Mouse (Mus musculus): ENCODE measurements at regions not wholly inside any gene's neighbourhood (a gene's known extent, or its start where the extent isn't known, plus 50 kb on each side); places are given as distances from the start of the nearest gene placed in this dataset.
A peak's percentile ranks its signal among the peaks of the same experiment; 100 is the strongest.

DNA sequence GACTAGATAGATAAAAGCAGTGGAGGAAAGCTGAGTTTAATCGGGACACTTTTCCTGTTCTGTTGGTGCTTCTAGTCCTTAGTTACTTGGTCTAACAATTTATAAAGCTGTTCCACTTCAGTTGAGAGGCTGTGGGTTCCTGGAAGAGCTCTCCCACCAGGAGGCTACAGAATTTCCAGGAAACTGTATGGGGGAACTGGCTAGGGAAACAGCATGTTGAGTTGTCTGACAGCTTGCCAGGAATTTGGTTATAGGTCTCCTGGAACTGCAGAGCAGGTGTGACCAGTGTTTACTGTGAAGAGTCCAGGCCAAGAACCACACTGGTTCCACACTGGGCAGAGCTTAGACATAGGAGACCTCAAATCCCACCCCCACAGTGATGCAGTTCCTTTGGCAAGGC, 65.0 kb upstream of the Pik3cg start:
- Histone ChIP-seq H3K9ac (replicated peaks) (no peak overlapping the region), H3K36me3 (replicated peaks; ENCODE audit: insufficient read depth, low read length) (no peaks in the 10 kb centered on the region), H3K27ac (ENCODE audit: low read depth) (no peak overlapping the region), H3K9me3 (ENCODE audit: low read length) (0 out of 2 replicates have a peak, but pooled peaks cover 2% of the 10 kb centered on the region), H3K4me3 (ENCODE audit: low read depth, low read length) (no peak overlapping the region), H3K4me1 (ENCODE audit: insufficient read depth) (no peaks in the 10 kb centered on the region), H3K4me2 (ENCODE audit: low read depth, low read length) (no peak overlapping the region), H3K27me3 (ENCODE audit: insufficient read depth, low read length) (no peaks in the 10 kb centered on the region)
- DNase-seq (no peak), ATAC-seq (no peak)
- TF ChIP-seq CTCF (IDR thresholded peaks at IDR 0.05; ENCODE audit: low read depth) (no peak), EP300 (IDR thresholded peaks at IDR 0.05; ENCODE audit: low read depth) (no peak)
- WGBS (ENCODE audit: insufficient replicate concordance): 86% methylated on average over 1 of the region's 1 CpGs

DNA sequence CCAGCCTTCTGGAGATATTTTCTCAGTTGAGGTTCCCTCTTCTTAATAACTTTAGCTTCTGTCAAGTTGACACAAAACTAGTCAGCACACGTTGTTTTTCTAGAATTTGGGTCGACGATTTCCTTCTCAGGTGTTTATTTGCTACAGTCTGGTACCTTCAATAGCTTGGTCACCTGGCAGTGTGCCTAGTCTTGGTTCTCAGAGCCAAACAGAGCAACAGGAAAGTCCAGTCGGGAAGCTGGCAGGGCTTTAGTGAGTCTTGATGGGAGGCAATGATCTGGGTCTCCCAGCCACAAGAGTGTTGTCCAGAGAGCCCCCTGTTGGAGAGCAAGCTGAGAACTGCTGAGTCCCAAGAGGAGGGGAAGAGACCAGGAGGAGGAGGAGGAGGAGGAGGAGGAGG, 71.4 kb upstream of the Pik3cg start:
- 0 out of 2 replicates have a peak, but pooled peaks cover 3% of the 10 kb centered on the region for H3K27me3 ChIP-seq (ENCODE audit: insufficient read depth, low read length)
- no peak overlapping the region for H3K4me2 ChIP-seq (ENCODE audit: low read depth, low read length)
- DNase-seq (no peak), ATAC-seq (no peak)
- H3K9me3 ChIP-seq (ENCODE audit: low read length): no peaks in the 10 kb centered on the region
- H3K36me3 ChIP-seq (replicated peaks; ENCODE audit: insufficient read depth, low read length): no peaks in the 10 kb centered on the region
- 67% methylated on average over 4 of the region's 4 CpGs for WGBS (ENCODE audit: insufficient replicate concordance)
- H3K27ac ChIP-seq (ENCODE audit: low read depth): no peak overlapping the region
- TF ChIP-seq EP300 (IDR thresholded peaks at IDR 0.05; ENCODE audit: low read depth): no peak
- TF ChIP-seq CTCF (IDR thresholded peaks at IDR 0.05; ENCODE audit: low read depth): no peak
- H3K9ac ChIP-seq (replicated peaks): no peak overlapping the region
- no peaks in the 10 kb centered on the region for H3K4me1 ChIP-seq (ENCODE audit: insufficient read depth)
- H3K4me3 ChIP-seq (ENCODE audit: low read depth, low read length): no peak overlapping the region

DNA sequence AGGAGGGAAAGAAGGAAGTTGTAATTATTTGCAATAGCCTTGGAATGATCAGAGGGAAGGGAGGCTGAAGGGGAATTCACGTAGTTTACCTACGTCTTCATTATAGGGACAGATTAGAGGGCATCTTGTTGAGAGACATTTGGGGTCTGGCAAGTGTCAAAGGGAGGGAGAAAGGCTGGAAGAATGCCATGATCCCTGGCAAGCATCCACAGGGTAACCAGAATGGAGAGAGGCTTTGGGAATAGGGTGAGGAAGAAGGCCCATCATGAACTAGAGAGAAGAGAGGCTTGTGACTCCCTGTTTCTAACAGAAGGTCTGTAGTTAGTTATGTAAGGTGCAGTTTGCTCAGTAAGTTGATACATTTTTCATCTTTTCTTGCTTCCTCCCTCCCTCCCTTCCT, 71.8 kb upstream of the Pik3cg start:
- DNase-seq: no peak
- H3K36me3 ChIP-seq (replicated peaks; ENCODE audit: insufficient read depth, low read length): no peaks in the 10 kb centered on the region
- TF ChIP-seq CTCF (IDR thresholded peaks at IDR 0.05; ENCODE audit: low read depth) (no peak), EP300 (IDR thresholded peaks at IDR 0.05; ENCODE audit: low read depth) (no peak)
- no peak for ATAC-seq
- no peak overlapping the region for H3K4me2 ChIP-seq (ENCODE audit: low read depth, low read length)
- no peak overlapping the region for H3K4me3 ChIP-seq (ENCODE audit: low read depth, low read length)
- H3K9ac ChIP-seq (replicated peaks): no peak overlapping the region
- H3K27ac ChIP-seq (ENCODE audit: low read depth): no peak overlapping the region
- 0 out of 2 replicates have a peak, but pooled peaks cover 3% of the 10 kb centered on the region for H3K27me3 ChIP-seq (ENCODE audit: insufficient read depth, low read length)
- no peaks in the 10 kb centered on the region for H3K9me3 ChIP-seq (ENCODE audit: low read length)
- no peaks in the 10 kb centered on the region for H3K4me1 ChIP-seq (ENCODE audit: insufficient read depth)
- WGBS (ENCODE audit: insufficient replicate concordance): 88% methylated on average over 2 of the region's 2 CpGs

DNA sequence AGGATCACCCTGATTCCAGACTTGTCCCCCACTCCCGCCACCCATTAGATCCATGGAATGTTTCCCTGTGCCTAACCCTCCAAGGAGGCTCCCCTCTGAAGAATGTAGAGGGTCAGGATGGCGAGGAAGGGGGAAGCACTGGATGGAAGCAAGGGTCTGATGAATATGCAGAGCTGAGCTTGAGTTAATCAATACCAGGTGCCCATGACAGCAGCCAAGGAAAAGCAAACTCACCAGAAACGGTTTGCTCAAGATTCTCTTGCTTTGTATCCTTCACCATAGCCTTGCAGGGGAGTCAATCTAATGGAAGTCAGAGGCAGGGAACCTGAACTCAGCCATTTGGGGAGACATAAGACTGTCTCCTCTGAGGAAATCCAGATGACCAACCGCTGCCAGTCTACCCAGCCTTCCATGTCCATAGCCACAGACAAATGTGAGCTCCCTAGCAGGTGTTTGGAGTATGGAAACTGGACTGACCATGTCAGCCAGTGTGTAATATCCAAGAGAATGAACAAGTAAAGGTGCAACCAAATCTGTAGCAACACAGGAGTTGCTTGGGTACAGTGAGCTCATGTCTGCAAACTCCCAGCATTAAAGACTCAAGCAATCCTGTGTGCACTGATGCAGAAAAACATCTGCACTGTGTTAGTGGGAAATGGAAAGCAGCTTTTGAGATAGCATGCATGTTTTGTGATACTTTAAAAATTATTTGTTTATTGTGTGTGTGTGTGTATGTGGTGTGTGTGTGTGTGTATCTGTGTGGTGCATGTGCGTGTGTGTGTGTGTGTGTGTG, 74.1 kb upstream of the Pik3cg start:
- no peak overlapping the region for H3K4me2 ChIP-seq (ENCODE audit: low read depth, low read length)
- H3K9ac ChIP-seq (replicated peaks): no peak overlapping the region
- no peak overlapping the region for H3K4me3 ChIP-seq (ENCODE audit: low read depth, low read length)
- 60% methylated on average over 5 of the region's 5 CpGs for WGBS (ENCODE audit: insufficient replicate concordance)
- DNase-seq (no peak), ATAC-seq (no peak)
- no peaks in the 10 kb centered on the region for H3K9me3 ChIP-seq (ENCODE audit: low read length)
- H3K27me3 ChIP-seq (ENCODE audit: insufficient read depth, low read length): 0 out of 2 replicates have a peak, but pooled peaks cover 3% of the 10 kb centered on the region
- H3K36me3 ChIP-seq (replicated peaks; ENCODE audit: insufficient read depth, low read length): no peaks in the 10 kb centered on the region
- peaks cover 4% of the 10 kb centered on the region for H3K4me1 ChIP-seq (ENCODE audit: insufficient read depth)
- H3K27ac ChIP-seq (ENCODE audit: low read depth): no peak overlapping the region
- TF ChIP-seq CTCF (IDR thresholded peaks at IDR 0.05; ENCODE audit: low read depth): no peak
- no peak for TF ChIP-seq EP300 (IDR thresholded peaks at IDR 0.05; ENCODE audit: low read depth)

DNA sequence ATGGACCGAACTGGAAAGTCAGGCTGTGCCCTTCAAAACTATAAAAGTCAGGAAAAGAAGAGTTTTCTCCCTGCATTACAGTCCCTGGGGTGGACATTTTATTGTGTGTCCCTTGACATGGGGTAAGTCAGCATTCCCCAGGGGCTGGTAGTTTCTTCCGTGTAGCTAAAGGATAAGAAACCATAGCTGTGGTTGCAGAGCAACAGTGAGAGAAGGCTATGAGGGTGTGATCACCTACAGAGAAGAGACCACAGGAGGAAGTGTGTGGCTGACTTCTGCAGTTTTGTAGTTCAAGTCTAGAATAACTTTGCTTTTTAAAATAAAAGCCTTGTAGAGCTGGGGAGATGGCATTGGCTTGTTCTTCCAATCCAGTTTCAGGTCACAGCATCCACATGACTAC, 76.6 kb upstream of the Pik3cg start:
- H3K9ac ChIP-seq (replicated peaks): no peak overlapping the region
- no peak overlapping the region for H3K4me2 ChIP-seq (ENCODE audit: low read depth, low read length)
- DNase-seq: no peak
- H3K4me1 ChIP-seq (ENCODE audit: insufficient read depth): peaks cover 4% of the 10 kb centered on the region
- no peaks in the 10 kb centered on the region for H3K36me3 ChIP-seq (replicated peaks; ENCODE audit: insufficient read depth, low read length)
- WGBS (ENCODE audit: insufficient replicate concordance): 44% methylated on average over 2 of the region's 2 CpGs
- TF ChIP-seq EP300 (IDR thresholded peaks at IDR 0.05; ENCODE audit: low read depth) (no peak), CTCF (IDR thresholded peaks at IDR 0.05; ENCODE audit: low read depth) (no peak)
- H3K27me3 ChIP-seq (ENCODE audit: insufficient read depth, low read length): 0 out of 2 replicates have a peak, but pooled peaks cover 3% of the 10 kb centered on the region
- ATAC-seq: no peak
- no peak overlapping the region for H3K27ac ChIP-seq (ENCODE audit: low read depth)
- no peaks in the 10 kb centered on the region for H3K9me3 ChIP-seq (ENCODE audit: low read length)
- H3K4me3 ChIP-seq (ENCODE audit: low read depth, low read length): no peak overlapping the region

DNA sequence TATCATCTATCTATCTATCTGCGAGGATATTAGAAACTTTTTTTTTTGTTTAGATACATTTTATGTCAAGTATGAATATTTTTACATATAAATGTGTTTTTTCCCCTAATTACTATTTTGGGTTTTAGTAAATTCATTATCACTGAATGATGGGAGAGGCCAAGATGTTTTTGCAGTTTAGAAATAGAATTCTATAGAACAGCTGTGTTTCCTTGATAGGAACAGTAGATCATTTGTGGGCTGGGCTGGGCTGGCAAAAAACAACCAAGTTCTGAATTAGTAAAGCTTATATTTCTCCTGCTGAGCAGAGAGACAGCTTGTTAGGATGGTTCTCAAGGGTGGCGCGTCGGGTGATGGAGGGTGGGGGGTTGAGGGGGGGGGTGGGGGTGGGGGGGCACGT, 78.2 kb upstream of the Pik3cg start:
- H3K4me3 ChIP-seq (ENCODE audit: low read depth, low read length): no peak overlapping the region
- DNase-seq (no peak), ATAC-seq (no peak)
- H3K9me3 ChIP-seq (ENCODE audit: low read length): no peaks in the 10 kb centered on the region
- no peak overlapping the region for H3K9ac ChIP-seq (replicated peaks)
- no peak overlapping the region for H3K27ac ChIP-seq (ENCODE audit: low read depth)
- 34% methylated on average over 4 of the region's 5 CpGs for WGBS (ENCODE audit: insufficient replicate concordance)
- H3K4me2 ChIP-seq (ENCODE audit: low read depth, low read length): 0 out of 2 replicates have a peak overlapping the region, but pooled peaks have one; percentile 3
- peak; percentile 65 for TF ChIP-seq EP300 (IDR thresholded peaks at IDR 0.05; ENCODE audit: low read depth)
- no peak for TF ChIP-seq CTCF (IDR thresholded peaks at IDR 0.05; ENCODE audit: low read depth)
- 0 out of 2 replicates have a peak, but pooled peaks cover 3% of the 10 kb centered on the region for H3K27me3 ChIP-seq (ENCODE audit: insufficient read depth, low read length)
- no peaks in the 10 kb centered on the region for H3K36me3 ChIP-seq (replicated peaks; ENCODE audit: insufficient read depth, low read length)
- H3K4me1 ChIP-seq (ENCODE audit: insufficient read depth): peaks cover 5% of the 10 kb centered on the region
